Mouse (Mus musculus) liver, adult 2 months (tissue): Measurements from ENCODE around the gene Gm10643.

Experiments used
- CTCF ChIP-seq: fragments of 200-500 bp; IDR thresholded peaks from 2 replicates; pipeline ENCODE4 v1.5.1; 2011; ENCODE audit warnings: low read depth, low read length, control low read depth
- POLR2A ChIP-seq: fragments of 200-500 bp; IDR thresholded peaks from 2 replicates; pipeline ENCODE4 v1.6.1; 2011; ENCODE audit warnings: low read length, control low read depth; ENCODE audit not compliant: insufficient read depth; ENCODE audit errors: extremely low read depth

GRCm38 (mm10) chr8:84019738-84020137 is 45.2 kb downstream of the Gm10643 start:
- TF ChIP-seq CTCF (no peak), POLR2A (no peak)
